Mouse (Mus musculus) frontal cortex, postnatal 25 days (tissue): ENCODE results near the gene Snapc2.
A peak's percentile ranks its signal among the peaks of the same experiment; 100 is the strongest.

ENCODE experiments used
- DNase-seq, 2 experiments: peaks; one replicate each; pipeline ENCODE4 v3.0.0; 2022; ENCODE audit warnings: low spot score in 2 of 2

Snapc2 gene

GRCm38 (mm10) chr8:4265160-4265914 is 12.5 kb downstream of the Snapc2 start:
- no peak for DNase-seq

DNA sequence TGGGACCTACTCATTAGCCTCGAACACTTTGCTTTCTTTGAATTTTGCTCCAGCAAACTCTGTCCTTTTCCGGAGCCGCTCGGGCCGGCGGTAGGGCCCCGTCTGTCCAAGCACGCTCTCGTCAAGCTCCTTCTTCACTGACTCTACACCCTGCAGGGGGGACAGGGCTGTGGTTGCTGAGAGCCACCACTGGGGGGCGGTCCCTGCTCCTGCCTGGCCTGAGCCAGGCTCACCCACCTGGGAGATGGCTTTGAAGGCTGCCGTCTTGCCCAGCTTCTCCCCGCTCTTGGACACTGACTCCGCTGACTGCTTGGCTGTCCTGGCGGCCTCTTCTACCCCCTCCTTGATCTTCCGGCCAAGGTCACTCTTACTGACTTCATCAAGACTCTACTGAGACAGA is 14.7 kb downstream of the Snapc2 start:
- no peak for DNase-seq

DNA sequence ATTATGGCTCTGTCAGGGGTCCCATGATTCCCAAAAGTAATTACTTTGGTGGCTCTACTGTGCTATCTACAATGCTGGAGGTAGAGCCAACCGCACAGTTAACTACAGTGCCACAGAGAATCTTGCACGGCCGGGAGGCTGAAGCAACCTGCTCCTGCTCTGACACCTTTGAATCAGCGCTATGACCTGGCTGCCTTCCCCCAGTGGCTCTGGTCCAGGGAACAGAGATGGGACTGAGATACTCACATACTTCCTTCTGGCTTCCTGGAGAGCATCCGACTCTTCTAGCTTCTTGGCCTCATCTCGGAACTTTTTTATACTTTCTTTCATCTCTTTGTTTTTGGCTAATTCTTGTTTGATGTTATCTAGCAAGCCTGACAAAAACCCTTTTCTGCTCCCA is 16.7 kb downstream of the Snapc2 start:
- DNase-seq, result no peak

DNA sequence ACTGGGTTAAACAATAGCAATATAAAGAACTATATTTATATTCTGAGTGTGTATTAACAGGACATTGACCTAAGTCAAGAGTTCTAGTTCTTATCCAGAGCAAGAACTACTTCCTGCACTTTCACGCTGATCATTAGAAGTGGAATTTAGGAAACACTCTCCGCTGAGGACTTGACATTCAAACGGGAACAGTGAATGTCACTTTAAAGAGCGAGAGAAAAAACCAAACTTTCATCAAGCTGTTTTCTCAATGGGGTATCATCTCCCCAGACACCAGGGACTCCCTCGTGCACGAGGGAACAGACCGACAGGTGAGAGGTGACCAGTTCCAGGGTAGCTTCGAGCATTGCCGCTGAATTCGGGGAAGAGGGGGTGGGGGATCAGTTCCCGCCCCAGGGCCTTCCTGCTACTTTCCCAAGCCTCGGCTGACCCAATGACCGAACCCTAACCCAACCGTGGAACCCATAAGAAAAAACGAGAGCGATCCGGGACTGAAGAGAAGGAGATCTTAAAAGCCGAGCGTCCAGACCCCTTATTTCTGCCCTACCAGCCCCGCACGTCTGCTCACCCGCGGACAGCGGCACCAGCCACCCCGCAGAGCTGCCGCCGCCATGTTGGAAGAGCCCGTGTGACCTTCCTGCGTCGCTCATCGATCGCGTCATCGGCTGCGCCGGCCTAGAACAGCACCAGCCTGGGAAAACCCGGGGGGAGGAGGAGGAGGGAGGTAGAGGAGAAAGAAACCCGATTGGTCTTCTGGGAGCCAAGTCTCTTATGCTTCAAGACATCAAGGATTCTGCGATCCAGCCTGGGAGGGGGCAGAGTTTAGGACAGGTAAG is 22.6 kb downstream of the Snapc2 start, which contains the start of gene Timm44:
Gene Timm44 (minus strand): TSS at position 639 of the 836 bp plus-strand sequence.
- DNase-seq, result peak; percentile 91 to 94

GRCm38 (mm10) chr8:4276111-4276465 is 23.2 kb downstream of the Snapc2 start:
- DNase-seq, result no peak

DNA sequence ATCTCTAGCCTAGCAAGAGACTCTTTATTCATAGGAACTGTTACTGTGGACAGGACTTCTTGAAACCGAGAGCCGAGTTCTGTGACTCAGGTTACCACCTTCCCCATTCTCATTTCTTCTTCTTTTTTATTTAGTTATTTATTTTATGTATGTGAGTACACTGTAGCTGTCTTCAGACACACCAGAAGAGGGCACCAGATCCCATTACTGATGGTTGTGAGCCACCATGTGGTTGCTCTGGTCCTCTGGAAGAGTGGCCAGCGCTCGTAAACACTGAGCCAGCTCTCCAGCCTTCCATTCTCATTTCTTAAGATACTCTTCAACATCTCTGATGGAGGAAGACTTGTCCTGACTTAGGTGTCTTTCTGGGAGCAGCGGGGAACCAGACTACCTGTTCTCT is 39.9 kb downstream of the Snapc2 start:
- no peak for DNase-seq

DNA sequence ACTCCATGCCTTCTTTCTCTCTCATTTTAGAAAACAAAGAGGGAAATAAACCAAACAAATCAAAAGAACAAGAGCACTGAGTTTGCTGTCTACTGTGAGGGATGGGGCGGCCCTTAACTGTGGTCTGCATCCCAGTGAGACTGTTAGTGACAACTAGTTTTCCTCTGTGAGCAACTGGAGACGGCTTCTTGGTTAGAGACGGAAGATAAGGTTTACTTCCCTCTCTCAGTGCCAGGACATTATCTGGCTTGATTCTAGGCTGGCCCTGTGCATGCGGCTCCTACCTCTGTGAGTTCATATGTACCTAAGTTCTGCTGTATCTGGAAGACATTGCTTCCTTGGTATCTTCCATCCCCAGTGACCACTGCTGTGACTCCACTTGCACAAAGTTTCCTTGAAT is 44.9 kb downstream of the Snapc2 start:
- DNase-seq, result no peak

DNA sequence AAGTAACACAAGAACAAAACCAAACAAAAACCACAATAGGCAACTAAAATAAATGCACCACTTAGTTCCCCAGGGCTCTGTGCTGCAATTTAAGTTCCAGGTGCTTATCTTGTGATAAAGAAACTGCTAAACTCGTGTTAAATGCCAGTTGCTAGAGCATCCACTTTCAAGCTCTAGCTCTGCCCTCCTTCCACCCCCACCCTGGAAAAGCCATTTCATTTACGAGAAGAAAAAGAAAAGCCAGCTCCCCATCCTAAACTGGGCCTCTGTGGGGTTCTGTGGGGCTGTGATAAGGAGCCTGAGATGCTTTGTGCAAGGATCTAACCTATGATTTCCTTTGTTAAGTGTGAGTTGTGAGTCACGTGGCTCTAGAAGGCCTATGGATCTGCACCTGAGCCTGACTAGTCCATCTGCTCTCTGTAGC is 51.3 kb downstream of the Snapc2 start:
- no peak for DNase-seq
